Mouse (Mus musculus) spleen, adult 2 months (tissue): Measurements from ENCODE around the gene Mpped2. TPM values are rescaled to one million over a fixed set of nuclear protein-coding genes. Genes with fewer than 3 reads are reported as not detected.

Source experiments
- DNase-seq, 2 experiments: peaks; one replicate each; pipeline versions ENCODE4 v3.0.0 to v3.0.0-alpha.2; 2012 to 2021; ENCODE audit warnings: low spot score in 2 of 2, low read depth in 1 of 2
- H3K27ac ChIP-seq: fragments of 200-500 bp; 2 replicates; pipeline ENCODE4 v1.5.1; 2012; ENCODE audit warnings: low read length, inconsistent platforms; ENCODE audit not compliant: insufficient read depth
- H3K27me3 ChIP-seq: fragments of 200-500 bp; 2 replicates; pipeline ENCODE4 v1.6.1; 2012; ENCODE audit warnings: mild to moderate bottlenecking, moderate library complexity, low read length, inconsistent platforms; ENCODE audit not compliant: control insufficient read depth, insufficient read depth
- H3K36me3 ChIP-seq: fragments of 200-500 bp; 2 replicates; pipeline ENCODE4 v1.6.1; 2012; ENCODE audit warnings: mild to moderate bottlenecking, low read length, inconsistent platforms; ENCODE audit not compliant: control insufficient read depth, insufficient read depth
- H3K4me1 ChIP-seq: fragments of 200-500 bp; 2 replicates; pipeline ENCODE4 v1.6.1; 2011; ENCODE audit warnings: inconsistent platforms; ENCODE audit not compliant: control insufficient read depth, insufficient read depth, insufficient read length
- H3K4me3 ChIP-seq: fragments of 200-500 bp; 2 replicates; pipeline ENCODE4 v1.5.1; 2011; ENCODE audit warnings: mild to moderate bottlenecking, inconsistent platforms; ENCODE audit not compliant: insufficient read depth, insufficient read length; ENCODE audit errors: extremely low read depth
- CTCF ChIP-seq: fragments of 200-500 bp; IDR thresholded peaks from 2 replicates; pipeline ENCODE4 v1.5.1; 2011; ENCODE audit warnings: mild to moderate bottlenecking, inconsistent platforms; ENCODE audit not compliant: insufficient read depth, insufficient read length, insufficient replicate concordance; ENCODE audit errors: extremely low read depth
- POLR2A ChIP-seq: fragments of 200-500 bp; IDR thresholded peaks from 2 replicates; pipeline ENCODE4 v1.6.1; 2011; ENCODE audit warnings: low read depth, low read length, inconsistent platforms
- WGBS: fragments of 180-500 bp; shearing (Covaris S2); methylation state at CpG from one replicate; pipeline ENCODE4 v1.1.7; 2018; 5-methylcytosine and 5-hydroxymethylcytosine counted together
- polyA plus RNA-seq: library from polyadenylated mRNA; depleted of rRNA; stranded (reverse); fragments of >200 nt; gene quantifications from 2 replicates; pipeline ENCODE4 v1.2.3, GENCODE M21; 2012

Gene Mpped2
- polyA plus RNA-seq, 1 experiment, result 0.02 TPM

DNA sequence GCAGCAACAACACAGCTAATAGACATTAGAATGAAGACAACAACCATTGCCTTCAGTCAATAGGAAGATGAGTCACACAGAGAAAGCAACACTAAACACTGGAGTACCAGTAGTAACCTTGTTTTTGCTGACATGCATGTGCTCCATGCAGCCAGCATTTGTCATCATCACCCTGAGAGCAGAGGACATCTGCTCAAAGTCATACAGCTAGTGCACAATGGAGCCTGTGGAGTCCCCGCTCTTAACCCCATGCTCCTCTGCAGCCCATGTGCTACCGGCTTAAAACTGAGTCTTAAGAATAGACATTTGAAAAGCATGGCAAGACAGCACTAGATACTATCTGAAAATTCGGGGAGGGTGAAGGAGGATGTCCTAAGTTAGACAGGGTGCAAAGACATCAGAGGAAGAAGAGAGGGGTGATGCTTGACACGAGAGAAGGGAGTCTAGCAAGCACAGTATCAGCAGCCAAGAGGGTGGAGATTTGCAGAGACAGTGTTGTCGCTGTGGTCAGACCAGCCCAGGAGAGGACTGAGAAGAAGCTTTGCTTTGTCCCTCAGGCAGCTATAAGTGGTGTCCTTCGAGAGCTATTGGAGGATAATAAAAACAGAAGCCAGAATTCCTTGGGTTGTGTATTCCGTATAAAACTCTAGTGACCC lies 85.9 kb downstream of the Mpped2 start:
- Histone ChIP-seq H3K4me3 (no peak overlapping the region), H3K36me3 (no peaks in the 10 kb centered on the region), H3K27ac (no peak overlapping the region), H3K27me3 (no peaks in the 10 kb centered on the region), H3K4me1 (no peaks in the 10 kb centered on the region)
- TF ChIP-seq CTCF, result no peak
- no peak for TF ChIP-seq POLR2A
- no peak for DNase-seq
- 87% methylated on average over 7 of the region's 7 CpGs for WGBS

DNA sequence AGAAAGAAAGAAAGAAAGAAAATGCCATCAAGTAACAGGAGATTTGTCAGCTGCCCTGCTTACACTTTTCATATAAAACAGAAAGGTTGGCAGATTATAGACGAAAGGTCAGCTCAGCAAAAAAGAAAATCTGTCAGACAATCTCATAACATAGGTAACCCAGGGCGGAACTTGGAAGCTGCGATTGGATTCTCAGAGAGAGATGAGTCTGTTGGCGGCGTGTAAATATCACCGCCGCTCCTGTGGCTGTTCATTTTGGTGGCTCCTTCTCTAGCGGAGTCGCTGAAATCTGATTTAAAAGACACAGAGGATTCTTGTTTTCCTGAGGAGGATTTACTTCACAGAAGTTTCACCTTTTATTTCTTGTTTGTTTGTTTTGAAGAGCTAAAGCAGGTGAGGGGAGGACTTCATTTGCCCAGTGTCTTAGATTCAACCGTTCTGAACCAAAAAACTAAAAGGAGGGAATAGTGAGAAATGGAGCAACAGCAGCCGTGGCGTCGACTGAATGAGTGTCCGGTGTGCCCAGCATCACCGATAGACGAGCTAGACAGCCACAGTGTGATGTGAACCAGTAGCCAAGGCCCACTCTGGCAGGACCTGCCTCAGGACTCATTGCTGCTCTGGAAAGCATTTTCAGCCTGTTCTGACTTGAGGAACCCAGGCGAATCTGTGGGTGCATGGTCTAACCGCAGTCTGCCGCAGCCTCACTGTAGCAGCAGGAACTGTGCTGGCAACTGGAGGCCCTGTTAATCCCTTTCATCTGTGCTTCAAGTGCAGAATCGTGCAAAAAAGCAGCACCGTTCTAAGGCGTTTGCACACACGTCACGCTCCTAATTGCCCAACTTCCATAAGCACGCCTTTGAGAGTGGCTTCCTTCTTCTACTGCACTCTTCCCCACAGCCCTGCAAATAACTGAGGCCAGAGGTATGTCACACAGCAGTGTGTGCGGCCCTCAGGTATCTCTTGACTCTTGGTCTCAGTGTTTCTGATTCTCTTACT lies 88.4 kb downstream of the Mpped2 start:
- H3K4me3 ChIP-seq, result no peak overlapping the region
- TF ChIP-seq CTCF, result no peak
- TF ChIP-seq POLR2A, result no peak
- no peak overlapping the region for H3K27ac ChIP-seq
- no peaks in the 10 kb centered on the region for H3K27me3 ChIP-seq
- 90% methylated on average over 26 of the region's 26 CpGs for WGBS
- DNase-seq, result no peak
- H3K4me1 ChIP-seq, result no peaks in the 10 kb centered on the region
- no peaks in the 10 kb centered on the region for H3K36me3 ChIP-seq

DNA sequence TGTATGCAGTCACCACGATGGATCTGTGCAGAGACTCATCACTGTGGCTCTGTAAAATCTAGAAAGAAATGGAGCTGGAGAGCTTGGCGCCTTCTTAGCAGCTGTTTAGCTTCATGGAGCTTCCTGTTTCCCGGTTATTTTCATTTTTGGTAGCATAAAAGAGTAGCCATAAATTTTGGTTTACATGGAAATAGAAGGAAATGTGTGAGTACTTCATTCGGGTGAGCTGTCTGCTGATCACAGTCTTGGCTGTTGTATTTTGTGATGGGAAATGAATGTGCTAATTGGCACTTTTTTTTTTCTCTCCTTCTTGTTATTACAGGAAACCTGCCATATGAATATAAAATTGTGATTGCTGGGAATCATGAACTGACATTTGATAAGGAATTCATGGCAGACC lies 90.2 kb downstream of the Mpped2 start:
- TF ChIP-seq POLR2A (no peak), CTCF (no peak)
- Histone ChIP-seq H3K4me1 (no peaks in the 10 kb centered on the region), H3K27ac (no peak overlapping the region), H3K27me3 (no peaks in the 10 kb centered on the region), H3K36me3 (no peaks in the 10 kb centered on the region), H3K4me3 (no peak overlapping the region)
- WGBS, result 75% methylated on average over 4 of the region's 4 CpGs
- no peak for DNase-seq

GRCm38 (mm10) chr2:106788055-106788454 lies 95.0 kb downstream of the Mpped2 start:
- no peaks in the 10 kb centered on the region for H3K36me3 ChIP-seq
- H3K4me1 ChIP-seq, result no peaks in the 10 kb centered on the region
- no peak for TF ChIP-seq CTCF
- TF ChIP-seq POLR2A, result no peak
- H3K4me3 ChIP-seq, result no peak overlapping the region
- no peaks in the 10 kb centered on the region for H3K27me3 ChIP-seq
- 85% methylated on average over 8 of the region's 8 CpGs for WGBS
- no peak for DNase-seq
- H3K27ac ChIP-seq, result no peak overlapping the region

GRCm38 (mm10) chr2:106788573-106788972 lies 95.5 kb downstream of the Mpped2 start:
- WGBS, result 85% methylated on average over 4 of the region's 4 CpGs

DNA sequence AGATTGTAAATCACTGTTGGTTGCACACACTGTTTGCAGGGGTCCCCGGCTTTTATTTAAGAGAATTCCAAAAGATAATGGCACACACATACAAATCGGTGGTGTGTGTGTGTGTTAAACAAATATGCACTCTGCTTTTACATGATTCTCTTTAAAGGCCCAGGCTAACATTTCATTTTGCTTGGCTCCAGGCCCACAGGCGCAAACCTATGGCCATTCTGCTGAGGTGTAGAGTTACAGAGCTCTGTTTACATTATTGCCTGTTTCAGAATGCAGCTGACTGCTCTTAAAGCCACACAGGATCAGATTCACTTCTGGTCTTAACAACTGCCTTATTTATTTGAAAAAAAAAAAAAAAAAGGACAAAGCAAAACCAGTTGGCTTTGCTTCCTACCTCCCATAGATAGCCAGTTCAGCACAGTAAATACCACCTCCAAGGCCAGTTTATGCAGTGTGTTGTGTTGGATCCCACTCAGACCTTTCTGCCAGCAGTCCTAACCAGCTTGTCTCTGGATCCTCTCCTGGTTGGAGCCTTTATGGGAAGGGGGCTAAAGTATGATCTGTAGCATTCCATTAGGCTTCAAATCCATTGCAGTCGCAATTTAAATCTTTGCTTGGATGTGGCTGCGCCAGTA lies 96.7 kb downstream of the Mpped2 start:
- TF ChIP-seq POLR2A, result no peak
- TF ChIP-seq CTCF, result no peak
- no peak for DNase-seq
- Histone ChIP-seq H3K36me3 (no peaks in the 10 kb centered on the region), H3K27me3 (no peaks in the 10 kb centered on the region), H3K4me1 (no peaks in the 10 kb centered on the region), H3K4me3 (no peak overlapping the region), H3K27ac (no peak overlapping the region)
- 91% methylated on average over 5 of the region's 5 CpGs for WGBS

More at GRCm38 (mm10) chr2:106788573-106788972, 95.5 kb downstream of the Mpped2 start:
- Histone ChIP-seq H3K4me3 (no peak overlapping the region), H3K4me1 (no peaks in the 10 kb centered on the region), H3K27me3 (no peaks in the 10 kb centered on the region), H3K27ac (no peak overlapping the region), H3K36me3 (no peaks in the 10 kb centered on the region)
- DNase-seq, result no peak
- TF ChIP-seq CTCF (no peak), POLR2A (no peak)
